Mouse (Mus musculus) hindlimb bud, embryonic 11.5 days (tissue): Measurements from ENCODE around the gene Dok1.
A peak's percentile ranks its signal among the peaks of the same experiment; 100 is the strongest.

Source experiments
- DNase-seq: peaks from one replicate; pipeline ENCODE4 v3.0.0-alpha.2; 2012; ENCODE audit warnings: low read depth, low spot score; ENCODE audit errors: extremely low spot score

Gene Dok1

DNA sequence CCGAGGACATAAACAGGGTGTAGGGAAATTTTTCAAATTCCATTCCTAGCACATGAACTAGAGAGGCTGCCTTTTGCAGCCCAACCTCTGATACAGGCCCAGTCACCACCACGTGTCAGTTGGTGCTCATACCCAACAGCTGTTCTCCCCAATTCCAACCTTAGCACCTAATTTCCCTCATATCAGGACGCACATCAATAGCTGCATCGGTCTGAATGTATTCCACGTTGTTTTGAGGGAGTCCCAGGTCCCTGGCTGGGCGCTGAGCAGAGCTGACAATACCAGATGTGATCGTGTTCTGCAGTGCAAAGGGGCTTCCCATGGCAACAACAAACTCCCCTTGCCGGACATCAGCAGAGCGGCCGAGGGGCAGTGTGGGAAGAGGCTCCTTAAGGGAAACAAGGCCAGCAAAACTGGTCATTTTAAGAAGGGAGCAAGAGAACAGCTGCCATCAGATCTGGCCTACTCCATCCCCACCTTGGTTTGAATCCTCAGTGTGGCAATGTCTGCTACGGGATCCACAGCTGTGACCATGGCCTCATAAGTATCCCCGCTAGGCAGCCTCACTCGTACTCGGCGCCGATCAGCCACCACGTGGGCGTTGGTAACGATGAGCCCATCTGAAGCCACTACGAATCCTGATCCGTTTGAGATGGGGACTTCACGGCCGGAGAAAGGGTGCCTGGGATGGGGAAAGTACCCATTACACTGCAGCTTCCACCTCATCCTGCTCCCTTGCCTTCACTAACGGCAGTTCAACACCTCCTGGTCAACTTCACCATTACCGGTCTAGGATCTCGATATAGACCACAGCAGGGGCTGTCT is 20.1 kb upstream of the Dok1 start:
- no peak for DNase-seq

- DNase-seq, result no peak
These were observed 16.1 kb upstream of the Dok1 start for GRCm38 (mm10) chr6:83049367-83049766.

GRCm38 (mm10) chr6:83044742-83045141 is 11.5 kb upstream of the Dok1 start:
- DNase-seq, result no peak

GRCm38 (mm10) chr6:83043993-83044392 is 10.7 kb upstream of the Dok1 start:
- no peak for DNase-seq

GRCm38 (mm10) chr6:83043561-83043960 is 10.3 kb upstream of the Dok1 start:
- no peak for DNase-seq

DNA sequence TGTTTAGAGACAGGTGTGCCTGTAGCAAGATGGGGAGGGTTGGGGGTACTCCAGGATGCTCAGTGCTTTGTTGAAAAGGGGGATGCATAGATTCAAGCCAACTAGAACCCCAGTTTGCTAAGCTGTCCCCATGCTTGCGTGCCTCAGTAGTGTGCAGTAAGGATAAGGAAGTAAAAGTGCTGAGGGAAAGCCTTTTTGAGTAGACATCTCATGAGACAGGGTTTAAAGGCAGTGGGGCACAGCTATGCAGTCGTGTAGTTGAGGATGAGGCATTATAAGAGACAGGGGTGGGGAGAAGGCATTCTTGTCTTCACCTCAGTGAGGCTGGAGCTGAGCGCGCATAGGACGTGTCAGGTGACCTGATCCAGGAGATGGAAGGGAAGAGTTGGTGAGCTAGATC is 7.3 kb upstream of the Dok1 start:
- no peak for DNase-seq

GRCm38 (mm10) chr6:83038496-83039012 is 5.3 kb upstream of the Dok1 start:
- DNase-seq, result peak; percentile 66

- no peak for DNase-seq
These were observed 3.9 kb upstream of the Dok1 start for GRCm38 (mm10) chr6:83037188-83037587.

GRCm38 (mm10) chr6:83034463-83035055 is 1.3 kb upstream of the Dok1 start:
- DNase-seq, result no peak

DNA sequence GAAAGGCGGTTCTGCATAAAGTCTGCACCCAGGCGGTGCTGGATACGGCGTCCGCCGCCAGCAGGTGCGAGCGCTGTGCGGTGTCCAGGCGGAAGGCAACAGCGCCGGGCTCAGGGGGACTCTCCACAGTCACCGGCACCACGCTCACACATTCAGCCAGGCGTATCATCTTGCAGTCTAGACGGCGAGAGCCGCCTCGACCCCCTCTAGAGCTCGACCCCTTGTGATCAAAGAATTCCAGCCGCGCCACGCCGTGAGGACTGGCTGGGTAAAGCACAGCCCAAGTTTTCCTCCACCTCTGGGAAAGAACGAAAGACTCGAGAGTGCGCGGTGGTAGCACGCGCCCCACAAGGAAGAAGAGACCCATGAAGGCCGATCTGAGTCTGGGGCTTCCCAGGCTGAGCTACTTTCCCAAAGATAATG is 491 bp downstream of the Dok1 start:
- no peak for DNase-seq

- DNase-seq, result no peak
These were observed 1.2 kb downstream of the Dok1 start for GRCm38 (mm10) chr6:83031921-83032590.

GRCm38 (mm10) chr6:83031111-83031510 is 2.2 kb downstream of the Dok1 start:
- DNase-seq, result no peak

DNA sequence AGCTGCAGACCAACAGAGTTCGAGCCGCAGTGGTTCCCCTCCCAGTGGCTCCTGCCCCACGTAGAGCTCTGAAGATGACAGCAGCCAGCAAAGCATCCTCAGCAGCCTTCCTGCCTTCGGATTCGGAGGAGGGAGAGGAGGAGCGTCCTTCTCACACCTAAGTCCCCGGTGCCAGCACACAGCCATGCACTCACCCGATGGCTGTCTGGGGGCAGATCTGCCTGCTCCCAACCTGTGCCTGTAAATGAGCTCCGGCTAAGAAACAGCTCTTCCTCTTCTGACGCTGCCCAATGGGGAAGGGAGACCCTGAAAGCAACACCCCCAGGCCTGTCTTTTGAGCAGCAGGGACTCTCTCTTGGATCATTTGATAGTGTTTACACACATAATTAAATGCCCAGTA is 3.5 kb downstream of the Dok1 start:
- no peak for DNase-seq

DNA sequence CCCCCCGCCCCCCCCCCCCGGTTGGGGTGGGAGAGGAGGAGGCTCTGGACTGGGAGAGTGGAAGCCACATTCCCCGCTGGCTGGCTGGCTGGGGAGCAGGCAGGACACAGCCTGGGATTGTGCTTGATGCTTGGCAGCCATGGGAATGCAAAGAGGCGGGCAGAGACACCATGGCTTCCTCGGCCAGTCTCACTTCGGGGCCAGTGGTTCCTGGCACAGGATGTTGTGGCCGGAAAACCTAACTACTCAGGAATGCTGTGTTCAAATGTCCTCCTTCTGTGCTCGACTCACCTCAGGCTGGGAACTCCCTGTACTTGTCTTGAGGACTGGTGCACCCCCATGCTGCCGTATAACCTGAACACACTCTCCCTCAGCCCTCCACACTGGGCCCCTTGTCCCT is 5.6 kb downstream of the Dok1 start:
- no peak for DNase-seq

- no peak for DNase-seq
These were observed 6.0 kb downstream of the Dok1 start for GRCm38 (mm10) chr6:83027293-83027692.

- no peak for DNase-seq
These were observed 8.1 kb downstream of the Dok1 start for GRCm38 (mm10) chr6:83025221-83025620.

DNA sequence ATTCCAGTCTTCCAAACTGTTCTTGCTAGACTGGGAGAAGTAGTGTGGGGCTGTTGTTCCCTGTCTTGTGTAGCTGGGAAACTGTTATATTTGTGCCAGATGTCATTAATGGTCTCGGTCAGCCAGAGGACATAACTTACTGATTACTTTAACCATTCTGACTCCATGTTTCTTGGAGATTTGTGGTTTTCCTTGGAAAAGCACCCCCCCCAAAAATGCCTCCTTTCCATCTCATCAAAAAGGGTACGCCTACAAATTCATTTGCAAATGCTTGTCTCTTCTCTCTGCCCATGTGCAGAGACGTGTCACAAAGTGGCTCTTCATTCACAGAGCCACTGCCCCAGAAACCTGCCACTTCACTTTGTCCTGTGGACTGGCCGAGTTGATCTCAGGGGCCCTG is 8.8 kb downstream of the Dok1 start:
- no peak for DNase-seq

GRCm38 (mm10) chr6:83023786-83024185 is 9.5 kb downstream of the Dok1 start:
- no peak for DNase-seq

DNA sequence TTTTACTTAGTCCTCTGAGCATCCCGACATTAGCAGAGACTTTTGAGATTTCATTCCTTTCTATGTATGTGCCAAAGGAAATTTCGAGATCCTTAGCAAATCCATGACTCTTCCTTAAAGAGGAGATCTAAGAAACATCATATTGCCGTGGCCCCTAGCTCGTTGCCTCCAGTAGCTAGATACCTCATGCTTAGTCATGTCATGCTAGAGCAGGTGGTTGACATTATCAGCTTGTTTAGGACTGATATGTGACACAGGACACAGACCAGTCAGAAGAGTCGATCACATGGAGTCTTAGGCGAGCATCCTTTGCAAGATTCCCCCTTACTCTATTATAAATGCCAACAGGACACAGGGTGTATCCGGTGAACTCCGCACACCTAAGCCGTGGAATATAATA is 10.3 kb downstream of the Dok1 start:
- no peak for DNase-seq

DNA sequence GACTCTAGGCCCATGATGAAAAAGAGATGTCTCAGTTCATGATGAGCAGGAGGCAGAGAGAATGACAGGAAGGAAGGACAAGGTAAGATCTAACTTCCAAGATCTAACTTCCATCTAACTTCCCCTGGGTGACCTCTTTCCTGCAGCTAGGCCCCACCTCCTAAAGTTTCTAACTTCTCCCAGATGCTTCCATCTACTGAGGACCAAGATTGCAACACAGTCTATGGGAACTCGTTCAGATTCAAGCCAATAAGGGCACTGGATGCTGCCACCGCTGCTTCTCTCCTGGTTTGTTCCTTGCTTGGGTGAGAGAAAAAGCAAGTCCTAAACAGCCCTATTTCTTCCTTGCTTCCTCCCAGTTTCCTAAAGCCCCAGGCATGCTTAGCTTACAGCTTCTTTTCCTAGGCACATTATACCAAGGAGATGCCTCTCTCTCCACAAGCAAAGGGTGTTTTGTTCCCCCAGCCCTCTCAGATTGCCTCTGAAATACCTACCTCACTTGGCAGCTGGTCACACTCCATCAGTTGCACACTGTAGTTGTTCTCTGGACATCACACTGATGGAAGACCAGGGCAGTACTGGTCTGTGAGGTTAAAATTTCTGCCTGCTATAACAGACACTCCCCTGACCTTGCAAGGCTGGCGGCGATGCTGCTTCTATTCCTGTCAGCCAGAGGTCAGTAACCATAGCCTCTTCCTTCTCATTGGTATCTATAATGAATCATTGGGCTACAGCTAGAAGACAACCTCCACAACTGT is 12.3 kb downstream of the Dok1 start:
- no peak for DNase-seq

GRCm38 (mm10) chr6:83020121-83020520 is 13.2 kb downstream of the Dok1 start:
- no peak for DNase-seq
